Mouse (Mus musculus): Measurements from ENCODE around the gene Adgrl3.

The Adgrl3 gene

GRCm38 (mm10) chr5:81077031-81077430, 57.1 kb downstream of the Adgrl3 start:
- no peak for DNase-seq

- no peak for DNase-seq
These were observed 58.1 kb downstream of the Adgrl3 start for GRCm38 (mm10) chr5:81077990-81078389.

GRCm38 (mm10) chr5:81083698-81084360, 63.9 kb downstream of the Adgrl3 start:
- no peak for DNase-seq

- no peak for DNase-seq
These were observed 65.2 kb downstream of the Adgrl3 start for GRCm38 (mm10) chr5:81085152-81085551.

- DNase-seq, result no peak
These were observed 68.7 kb downstream of the Adgrl3 start for GRCm38 (mm10) chr5:81088667-81089066.

- DNase-seq, result no peak
These were observed 74.7 kb downstream of the Adgrl3 start for GRCm38 (mm10) chr5:81094618-81095017.

GRCm38 (mm10) chr5:81097131-81097530, 77.2 kb downstream of the Adgrl3 start:
- DNase-seq, result no peak

- no peak for DNase-seq
These were observed 87.5 kb downstream of the Adgrl3 start for GRCm38 (mm10) chr5:81107431-81107830.

- no peak for DNase-seq
These were observed 104.5 kb downstream of the Adgrl3 start for GRCm38 (mm10) chr5:81124483-81124882.

GRCm38 (mm10) chr5:81127639-81128038, 107.7 kb downstream of the Adgrl3 start:
- DNase-seq, result no peak

- no peak for DNase-seq
These were observed 116.5 kb downstream of the Adgrl3 start for GRCm38 (mm10) chr5:81136394-81136793.

GRCm38 (mm10) chr5:81155791-81156190, 135.9 kb downstream of the Adgrl3 start:
- no peak for DNase-seq

GRCm38 (mm10) chr5:81156281-81156680, 136.3 kb downstream of the Adgrl3 start:
- DNase-seq, result no peak

- DNase-seq, result no peak
These were observed 136.9 kb downstream of the Adgrl3 start for GRCm38 (mm10) chr5:81156796-81157195.

GRCm38 (mm10) chr5:81159013-81159412, 139.1 kb downstream of the Adgrl3 start:
- DNase-seq, result no peak

GRCm38 (mm10) chr5:81160431-81160830, 140.5 kb downstream of the Adgrl3 start:
- no peak for DNase-seq

GRCm38 (mm10) chr5:81188871-81189485, 169.0 kb downstream of the Adgrl3 start:
- no peak for DNase-seq

- no peak for DNase-seq
These were observed 180.4 kb downstream of the Adgrl3 start for GRCm38 (mm10) chr5:81200354-81200753.

GRCm38 (mm10) chr5:81201885-81202284, 181.9 kb downstream of the Adgrl3 start:
- no peak for DNase-seq

GRCm38 (mm10) chr5:81218500-81219057, 198.6 kb downstream of the Adgrl3 start:
- no peak for DNase-seq

GRCm38 (mm10) chr5:81224465-81224864, 204.5 kb downstream of the Adgrl3 start:
- no peak for DNase-seq

- DNase-seq, result no peak
These were observed 205.5 kb downstream of the Adgrl3 start for GRCm38 (mm10) chr5:81225486-81225885.

- no peak for DNase-seq
These were observed 207.3 kb downstream of the Adgrl3 start for GRCm38 (mm10) chr5:81227256-81227655.

- no peak for DNase-seq
These were observed 228.8 kb downstream of the Adgrl3 start for GRCm38 (mm10) chr5:81248724-81249123.

Data from right cerebral cortex, adult 18-20 months (tissue).